ENCODE assay signal across 8 mouse cellular contexts in the genomic region with DNA sequence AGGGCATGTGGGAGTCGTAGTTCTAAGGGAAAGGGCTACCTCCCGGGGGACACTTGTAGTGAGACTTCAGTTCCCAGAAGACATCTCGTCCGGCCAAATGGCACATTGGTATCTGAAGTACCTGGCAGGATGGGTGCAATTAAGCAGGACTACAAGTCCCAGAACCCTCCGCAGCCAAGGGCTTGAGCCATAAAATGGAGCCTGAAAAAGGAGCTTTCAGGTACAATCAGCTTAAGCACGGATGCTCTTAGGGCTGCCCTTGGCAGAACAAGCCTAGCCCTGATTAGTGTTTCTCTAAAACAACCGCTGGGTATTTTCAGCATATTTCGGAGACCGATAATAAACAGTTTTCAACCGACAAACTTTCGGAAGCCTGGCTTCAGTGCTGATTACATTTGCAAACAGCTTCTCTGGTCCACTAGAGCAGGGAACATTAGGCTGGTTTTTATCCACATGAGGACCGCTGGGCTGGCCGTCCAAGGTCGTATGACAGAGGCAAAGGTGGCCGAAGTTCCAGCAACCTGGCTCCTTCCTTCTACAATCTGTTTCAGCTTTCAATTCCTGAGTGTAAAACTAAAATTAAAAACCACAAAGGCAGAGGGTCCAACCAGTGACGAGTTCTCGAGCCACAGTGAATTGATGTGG. TPM values are rescaled to one million over a fixed set of nuclear protein-coding genes. Genes with fewer than 3 reads are reported as not detected.
DNase-seq lines count a peak whose midpoint lies in the region; ATAC-seq lines count a peak whose summit lies in the region.

No protein-coding gene starts in this region.

- no peaks in the 10 kb centered on the region for H3K9me3 ChIP-seq in hindbrain, embryonic 13.5 days
- no peaks in the 10 kb centered on the region for H3K9me3 ChIP-seq in lung, embryonic 16.5 days (ENCODE audit: control insufficient read depth, low read length)

- H3K36me3 ChIP-seq in hindbrain, embryonic 13.5 days = no peaks in the 10 kb centered on the region
- H3K36me3 ChIP-seq in lung, embryonic 16.5 days (ENCODE audit: control insufficient read depth, insufficient read depth, low read length) = no peaks in the 10 kb centered on the region

- H3K27ac ChIP-seq in hindbrain, embryonic 13.5 days = peak overlapping the region; percentile 80
- peak overlapping the region; percentile 23; the same call in 1 of the 2 replicates for H3K27ac ChIP-seq in lung, embryonic 16.5 days (ENCODE audit: low read length)

- peak overlapping the region; percentile 77 for H3K9ac ChIP-seq in hindbrain, embryonic 13.5 days
- peak overlapping the region; percentile 79 for H3K9ac ChIP-seq in lung, embryonic 16.5 days (ENCODE audit: low read length)

- no peaks in the 10 kb centered on the region for H3K27me3 ChIP-seq in hindbrain, embryonic 13.5 days
- no peaks in the 10 kb centered on the region for H3K27me3 ChIP-seq in lung, embryonic 16.5 days (ENCODE audit: control insufficient read depth, insufficient read depth, low read depth, low read length)

- WGBS in hindbrain, embryonic 13.5 days = 9% methylated on average over 17 of the region's 17 CpGs
- WGBS in lung, embryonic 16.5 days = 5% methylated on average over 17 of the region's 17 CpGs

- H3K4me1 ChIP-seq in hindbrain, embryonic 13.5 days (replicated peaks) = peaks cover 9% of the 10 kb centered on the region
- H3K4me1 ChIP-seq in lung, embryonic 16.5 days (replicated peaks; ENCODE audit: control insufficient read depth, insufficient read depth, low read length) = 0 out of 2 replicates have a peak, but pooled peaks cover 3% of the 10 kb centered on the region

- ATAC-seq in hindbrain, embryonic 13.5 days (ENCODE audit: low FRiP score) = peak; percentile 91
- ATAC-seq in lung, embryonic 16.5 days (ENCODE audit: low read depth) = peak; percentile 90

- DNase-seq in R1 (ENCODE audit: low read depth, low spot score) = peak; percentile 77
- peak; percentile 89 to 91 for DNase-seq in cerebellum, postnatal 10 days
- DNase-seq in frontal cortex, postnatal 25 days (ENCODE audit: low spot score in 2 of 2) = peak; percentile 57 to 62
- DNase-seq in layer of hippocampus, postnatal 10 days (ENCODE audit: low spot score in 2 of 2) = peak; percentile 55 to 69
- DNase-seq in ovary, postnatal 36 days (ENCODE audit: low spot score) = peak; percentile 60
- peak; percentile 59 for DNase-seq in thymus, postnatal 14 days

- peak overlapping the region; percentile 66 for H3K4me3 ChIP-seq in hindbrain, embryonic 13.5 days
- H3K4me3 ChIP-seq in lung, embryonic 16.5 days (ENCODE audit: low read length) = peak overlapping the region; percentile 72

- H3K4me2 ChIP-seq in hindbrain, embryonic 13.5 days = peak overlapping the region; percentile 81
- H3K4me2 ChIP-seq in lung, embryonic 16.5 days (ENCODE audit: low read depth, low read length) = peak overlapping the region; percentile 75

RNA-seq across cellular contexts. Expression of a gene that starts 0.9 kb away (rescaled TPM):
- polyA plus RNA-seq in hindbrain, embryonic 13.5 days (2015; fragmentation: Nextera tagmentation; extraction: Ambion mirVana) = 6.3 and 8.0 TPM in 2 replicates
- total RNA-seq in layer of hippocampus, postnatal 10 days (2021) = 1 to 10 TPM; 4.4 to 6.9 TPM
- 4.9 and 6.6 TPM in 2 replicates for polyA plus RNA-seq in lung, embryonic 16.5 days (2015; fragmentation: Nextera tagmentation; extraction: Ambion mirVana)

Comparison
In these comparisons a context has a peak if more than half of its experiments do, and no peak if none do; other contexts are left out.
1. Peak in every context shown above with its lines: DNase-seq, ATAC-seq, H3K4me3 ChIP-seq and H3K27ac ChIP-seq.